11 mouse cellular contexts compared by ENCODE assay signal in the genomic region with DNA sequence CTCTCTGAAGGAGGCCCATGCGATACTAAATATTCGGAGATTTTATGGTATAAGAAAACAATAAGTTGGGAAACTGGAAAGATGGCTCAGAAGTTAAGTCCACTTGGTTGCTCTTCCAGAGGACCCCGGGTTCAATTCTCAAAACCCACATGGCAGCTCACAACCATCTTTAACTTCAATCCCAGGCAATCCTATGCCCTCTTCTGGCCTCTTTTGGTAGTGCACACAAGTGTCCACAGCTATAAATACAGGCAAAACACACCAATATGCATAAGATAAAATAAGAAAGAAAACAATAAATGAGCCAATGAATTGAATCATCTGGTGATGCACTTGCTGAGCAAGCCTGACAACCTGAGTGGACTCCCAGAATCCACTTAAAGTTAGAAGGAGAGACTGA. TPM values are rescaled to one million over a fixed set of nuclear protein-coding genes. Genes with fewer than 3 reads are reported as not detected.
DNase-seq lines count a peak whose midpoint lies in the region; ATAC-seq lines count a peak whose summit lies in the region.
"Had no signal": no experiment of that assay in that cellular context is flagged by ENCODE, and none has a peak within 500 bp of the region (broad histone marks: within the 10 kb centered on the region; RNA-seq: fewer than 3 reads in every experiment).

No protein-coding gene starts in this region.

- DNase-seq in kidney, postnatal 10 days = peak; percentile 10
- peak; percentile 4 for DNase-seq in 3T3-L1 (ENCODE audit: low read depth, low spot score)
- DNase-seq in 416B (ENCODE audit: low read depth) = peak; percentile 14
- peak; percentile 21 for DNase-seq in cerebellum, adult 9-11 months
- DNase-seq in MN1 (ENCODE audit: low spot score) = no peak
- DNase-seq: gastrocnemius, postnatal 10 days; liver, embryonic 13.5 days had no signal

- H3K36me3 ChIP-seq in kidney, embryonic 14.5 days (ENCODE audit: control insufficient read depth, insufficient read depth, low read length) = no peaks in the 10 kb centered on the region
- H3K36me3 ChIP-seq: intestine, embryonic 15.5 days; liver, embryonic 13.5 days; neural tube, embryonic 12.5 days had no signal

- 90% methylated on average over 3 of the region's 3 CpGs for WGBS in kidney, embryonic 14.5 days

- H3K9me3 ChIP-seq in kidney, embryonic 14.5 days (ENCODE audit: control insufficient read depth, low read length) = no peaks in the 10 kb centered on the region
- H3K9me3 ChIP-seq: intestine, embryonic 15.5 days; liver, embryonic 13.5 days; neural tube, embryonic 12.5 days had no signal

- no peaks in the 10 kb centered on the region for H3K27me3 ChIP-seq in kidney, embryonic 14.5 days (ENCODE audit: control insufficient read depth, insufficient read depth, low read length)
- H3K27me3 ChIP-seq: intestine, embryonic 15.5 days; liver, embryonic 13.5 days; neural tube, embryonic 12.5 days had no signal

- no peak overlapping the region for H3K27ac ChIP-seq in kidney, embryonic 14.5 days (ENCODE audit: low read depth, low read length)
- H3K27ac ChIP-seq: intestine, embryonic 15.5 days; liver, embryonic 13.5 days; neural tube, embryonic 12.5 days had no signal

- H3K9ac ChIP-seq in kidney, embryonic 14.5 days (ENCODE audit: low read depth, low read length) = no peak overlapping the region
- H3K9ac ChIP-seq: intestine, embryonic 15.5 days; liver, embryonic 13.5 days; neural tube, embryonic 12.5 days had no signal

- H3K4me2 ChIP-seq in kidney, embryonic 14.5 days (replicated peaks; ENCODE audit: low read depth, low read length) = no peak overlapping the region
- H3K4me2 ChIP-seq: intestine, embryonic 15.5 days; liver, embryonic 13.5 days; neural tube, embryonic 12.5 days had no signal

- no peak for ATAC-seq in kidney, embryonic 14.5 days (ENCODE audit: low FRiP score, low TSS enrichment)
- no peak for ATAC-seq in erythroid progenitor cell, adult 5-6 weeks (replicated peaks; ENCODE audit: low FRiP score, poor library complexity, severe bottlenecking)
- ATAC-seq: intestine, embryonic 15.5 days had no signal

- no peaks in the 10 kb centered on the region for H3K4me1 ChIP-seq in kidney, embryonic 14.5 days (ENCODE audit: control insufficient read depth, insufficient read depth, low read length)
- H3K4me1 ChIP-seq: intestine, embryonic 15.5 days; liver, embryonic 13.5 days; neural tube, embryonic 12.5 days had no signal

- no peak overlapping the region for H3K4me3 ChIP-seq in kidney, embryonic 14.5 days (ENCODE audit: low read length)
- H3K4me3 ChIP-seq: intestine, embryonic 15.5 days; liver, embryonic 13.5 days; neural tube, embryonic 12.5 days had no signal

RNA-seq across cellular contexts. Expression of gene Olfml1, which starts 11.3 kb away (rescaled TPM):
- 17.5 and 24.8 TPM in 2 replicates for polyA plus RNA-seq in kidney, embryonic 14.5 days (2014; fragmentation: Nextera tagmentation; extraction: Ambion mirVana)
- total RNA-seq in erythroid progenitor cell, adult 5-6 weeks (2015; ENCODE audit: low replicate concordance) = not detected in 2 replicates
- 1.2 TPM in 1 of 2 replicates, not detected in the other for total RNA-seq in erythroid progenitor cell, adult 5-6 weeks (2017; ENCODE audit: low replicate concordance)

RNA-seq across cellular contexts. Expression of gene Ppfibp2, which starts 39.1 kb away (rescaled TPM):
- 4.4 and 5.9 TPM in 2 replicates for polyA plus RNA-seq in kidney, embryonic 14.5 days (2014; fragmentation: Nextera tagmentation; extraction: Ambion mirVana)
- 2.9 TPM in 1 of 2 replicates, not detected in the other for total RNA-seq in erythroid progenitor cell, adult 5-6 weeks (2015; ENCODE audit: low replicate concordance)
- 1.7 and 1.9 TPM in 2 replicates for total RNA-seq in erythroid progenitor cell, adult 5-6 weeks (2017; ENCODE audit: low replicate concordance)
